Mouse (Mus musculus) stomach, embryonic 15.5 days (tissue): ENCODE measurements around the gene Rela. TPM values are rescaled to one million over a fixed set of nuclear protein-coding genes. Genes with fewer than 3 reads are reported as not detected.

ENCODE experiments used
- ATAC-seq: fragments of 200-750 bp; cut with Nextera tagmentation; 2 replicates; pipeline ENCODE4 v1.8.0; 2017; ENCODE audit warnings: low read depth, moderate number of reproducible peaks, moderate TSS enrichment; ENCODE audit not compliant: insufficient read depth, low FRiP score
- H3K27ac ChIP-seq: fragments of 300-500 bp; sonication (generic); 2 replicates; pipeline ENCODE4 v1.5.1; 2015; ENCODE audit warnings: mild to moderate bottlenecking, inconsistent platforms
- H3K27me3 ChIP-seq: fragments of 300-500 bp; sonication (generic); replicated peaks from 2 replicates; pipeline ENCODE4 v1.6.1; 2015; ENCODE audit warnings: inconsistent platforms
- H3K36me3 ChIP-seq: fragments of 300-500 bp; sonication (generic); 2 replicates; pipeline ENCODE4 v1.6.1; 2015; ENCODE audit warnings: inconsistent platforms
- H3K4me1 ChIP-seq: fragments of 300-500 bp; sonication (generic); 2 replicates; pipeline ENCODE4 v1.6.1; 2015; ENCODE audit warnings: inconsistent platforms
- H3K4me2 ChIP-seq: fragments of 300-500 bp; sonication (generic); 2 replicates; pipeline ENCODE4 v1.6.1; 2015; ENCODE audit warnings: mild to moderate bottlenecking, inconsistent platforms
- H3K4me3 ChIP-seq: fragments of 300-500 bp; sonication (generic); replicated peaks from 2 replicates; pipeline ENCODE4 v1.5.1; 2015; ENCODE audit warnings: inconsistent platforms
- H3K9ac ChIP-seq: fragments of 300-500 bp; sonication (generic); 2 replicates; pipeline ENCODE4 v1.6.1; 2015; ENCODE audit warnings: inconsistent platforms
- H3K9me3 ChIP-seq: fragments of 300-500 bp; sonication (generic); 2 replicates; pipeline ENCODE4 v1.6.1; 2016; ENCODE audit warnings: inconsistent platforms
- WGBS: fragments of 180-500 bp; shearing (Covaris S2); methylation state at CpG from one replicate; pipeline ENCODE4 v1.1.7; 2015; 5-methylcytosine and 5-hydroxymethylcytosine counted together
- polyA plus RNA-seq: library from polyadenylated mRNA; unstranded; fragments of >200 nt; fragmentation: Nextera tagmentation; extraction: Ambion mirVana; gene quantifications from 2 replicates; pipeline ENCODE4 v1.2.1, GENCODE M21; 2015

The Rela gene
- polyA plus RNA-seq = 43.5 and 46.0 TPM in 2 replicates

- Histone ChIP-seq H3K27me3 (no peaks in the 10 kb centered on the region), H3K9ac (peak within 1 kb of the TSS; percentile 86), H3K9me3 (no peaks in the 10 kb centered on the region), H3K27ac (peak within 1 kb of the TSS; percentile 92), H3K4me3 (peak within 1 kb of the TSS; percentile 86), H3K4me1 (peaks cover 19% of the 10 kb centered on the region), H3K36me3 (peaks cover 20% of the 10 kb centered on the region), H3K4me2 (peak within 1 kb of the TSS; percentile 82)
- peak; percentile 88 for ATAC-seq
- WGBS = under 1% methylated on average over 89 of the region's 109 CpGs
Measured at GRCm38 (mm10) chr19:5637069-5638047, at the start of gene Rela. TSS of gene Rela (plus strand) at chr19:5637483.

- Histone ChIP-seq H3K27ac (no peak overlapping the region), H3K9ac (no peak overlapping the region), H3K36me3 (no peaks in the 10 kb centered on the region), H3K4me1 (no peaks in the 10 kb centered on the region), H3K4me2 (no peak overlapping the region), H3K4me3 (no peak overlapping the region), H3K27me3 (no peaks in the 10 kb centered on the region), H3K9me3 (no peaks in the 10 kb centered on the region)
- no peak for ATAC-seq
- 70% methylated on average over 9 of the region's 9 CpGs for WGBS
Measured at GRCm38 (mm10) chr19:5589159-5589558, 48.1 kb upstream of the Rela start.

GRCm38 (mm10) chr19:5591888-5592287 is 45.4 kb upstream of the Rela start:
- ATAC-seq = no peak

GRCm38 (mm10) chr19:5599224-5599623 is 38.1 kb upstream of the Rela start:
- H3K4me1 ChIP-seq = peaks cover 12% of the 10 kb centered on the region
- 72% methylated on average over 4 of the region's 4 CpGs for WGBS

More at GRCm38 (mm10) chr19:5591888-5592287, 45.4 kb upstream of the Rela start:
- no peaks in the 10 kb centered on the region for H3K9me3 ChIP-seq
- no peaks in the 10 kb centered on the region for H3K27me3 ChIP-seq
- no peak overlapping the region for H3K4me3 ChIP-seq
- no peak overlapping the region for H3K4me2 ChIP-seq
- no peak overlapping the region for H3K27ac ChIP-seq
- H3K36me3 ChIP-seq = no peaks in the 10 kb centered on the region
- H3K9ac ChIP-seq = no peak overlapping the region
- 83% methylated on average over 6 of the region's 6 CpGs for WGBS
- H3K4me1 ChIP-seq = no peaks in the 10 kb centered on the region

GRCm38 (mm10) chr19:5601752-5602541 is 35.3 kb upstream of the Rela start, which contains the start of gene Rnaseh2c:
TSS of gene Rnaseh2c (plus strand) at chr19:5601873.
- under 1% methylated on average over 64 of the region's 64 CpGs for WGBS
- Histone ChIP-seq H3K9me3 (no peaks in the 10 kb centered on the region), H3K27ac (peak within 1 kb of the TSS; percentile 82), H3K9ac (peak within 1 kb of the TSS; percentile 86), H3K4me3 (peak within 1 kb of the TSS; percentile 80), H3K4me2 (peak within 1 kb of the TSS; percentile 84), H3K27me3 (no peaks in the 10 kb centered on the region), H3K36me3 (peaks cover 37% of the 10 kb centered on the region), H3K4me1 (peaks cover 13% of the 10 kb centered on the region)
- ATAC-seq = peak; percentile 87

More at GRCm38 (mm10) chr19:5599224-5599623, 38.1 kb upstream of the Rela start:
- Histone ChIP-seq H3K27ac (no peak overlapping the region), H3K27me3 (no peaks in the 10 kb centered on the region), H3K9me3 (no peaks in the 10 kb centered on the region), H3K36me3 (peaks cover 10% of the 10 kb centered on the region; the same call in 1 of the 2 replicates), H3K9ac (no peak overlapping the region), H3K4me3 (no peak overlapping the region), H3K4me2 (no peak overlapping the region)
- no peak for ATAC-seq

- Histone ChIP-seq H3K4me3 (no peak overlapping the region), H3K27me3 (no peaks in the 10 kb centered on the region), H3K27ac (no peak overlapping the region), H3K4me1 (peaks cover 18% of the 10 kb centered on the region), H3K9me3 (no peaks in the 10 kb centered on the region), H3K36me3 (peaks cover 52% of the 10 kb centered on the region), H3K4me2 (no peak overlapping the region), H3K9ac (no peak overlapping the region)
- no peak for ATAC-seq
- WGBS = 84% methylated on average over 7 of the region's 7 CpGs
Measured at GRCm38 (mm10) chr19:5603664-5604063, 33.6 kb upstream of the Rela start.

- no peaks in the 10 kb centered on the region for H3K27me3 ChIP-seq
- H3K4me2 ChIP-seq = no peak overlapping the region
- no peak overlapping the region for H3K4me3 ChIP-seq
- H3K9ac ChIP-seq = no peak overlapping the region
- no peak for ATAC-seq
- peaks cover 24% of the 10 kb centered on the region for H3K4me1 ChIP-seq
- WGBS = 92% methylated on average over 7 of the region's 7 CpGs
- no peak overlapping the region for H3K27ac ChIP-seq
- no peaks in the 10 kb centered on the region for H3K9me3 ChIP-seq
- H3K36me3 ChIP-seq = peaks cover 52% of the 10 kb centered on the region
Measured at GRCm38 (mm10) chr19:5605126-5605525, 32.2 kb upstream of the Rela start.

- no peak for ATAC-seq
- peaks cover 31% of the 10 kb centered on the region for H3K4me1 ChIP-seq
- H3K36me3 ChIP-seq = peaks cover 52% of the 10 kb centered on the region
- WGBS = 85% methylated on average over 8 of the region's 8 CpGs
- H3K4me2 ChIP-seq = no peak overlapping the region
- no peaks in the 10 kb centered on the region for H3K27me3 ChIP-seq
- H3K27ac ChIP-seq = no peak overlapping the region
- no peaks in the 10 kb centered on the region for H3K9me3 ChIP-seq
- H3K4me3 ChIP-seq = no peak overlapping the region
- no peak overlapping the region for H3K9ac ChIP-seq
Measured at GRCm38 (mm10) chr19:5606196-5606595, 31.1 kb upstream of the Rela start.

GRCm38 (mm10) chr19:5607705-5608410 is 29.4 kb upstream of the Rela start:
- H3K4me2 ChIP-seq = no peak overlapping the region
- H3K27ac ChIP-seq = no peak overlapping the region
- peaks cover 26% of the 10 kb centered on the region for H3K4me1 ChIP-seq
- H3K36me3 ChIP-seq = peaks cover 52% of the 10 kb centered on the region
- H3K9ac ChIP-seq = no peak overlapping the region
- no peak for ATAC-seq
- no peaks in the 10 kb centered on the region for H3K27me3 ChIP-seq
- H3K4me3 ChIP-seq = no peak overlapping the region
- no peaks in the 10 kb centered on the region for H3K9me3 ChIP-seq
- WGBS = 94% methylated on average over 26 of the region's 26 CpGs

GRCm38 (mm10) chr19:5608707-5609106 is 28.6 kb upstream of the Rela start:
- Histone ChIP-seq H3K9ac (no peak overlapping the region), H3K4me1 (peaks cover 21% of the 10 kb centered on the region), H3K27me3 (no peaks in the 10 kb centered on the region), H3K4me3 (peak overlapping the region; percentile 79), H3K36me3 (peaks cover 47% of the 10 kb centered on the region), H3K4me2 (peak overlapping the region; percentile 82), H3K27ac (no peak overlapping the region), H3K9me3 (no peaks in the 10 kb centered on the region)
- no peak for ATAC-seq
- 92% methylated on average over 13 of the region's 13 CpGs for WGBS

GRCm38 (mm10) chr19:5609171-5609546 is 28.1 kb upstream of the Rela start:
- Histone ChIP-seq H3K4me1 (peaks cover 20% of the 10 kb centered on the region), H3K27me3 (no peaks in the 10 kb centered on the region), H3K9me3 (no peaks in the 10 kb centered on the region), H3K4me2 (peak overlapping the region; percentile 82), H3K36me3 (peaks cover 43% of the 10 kb centered on the region), H3K4me3 (peak overlapping the region; percentile 79), H3K9ac (peak overlapping the region; percentile 84), H3K27ac (peak overlapping the region; percentile 98)
- WGBS = 49% methylated on average over 10 of the region's 10 CpGs
- no peak for ATAC-seq
